16 mouse cellular contexts compared by ENCODE assay signal in genomic region chr5:5372354-5372753, GRCm38 (mm10). TPM values are rescaled to one million over a fixed set of nuclear protein-coding genes. Genes with fewer than 3 reads are reported as not detected.
A peak's percentile ranks its signal among the peaks of the same experiment; 100 is the strongest.
DNase-seq lines count a peak whose midpoint lies in the region; TF ChIP-seq lines count a peak whose summit lies in the region.
"Had no signal": no experiment of that assay in that cellular context is flagged by ENCODE, and none has a peak within 500 bp of the region (broad histone marks: within the 10 kb centered on the region; RNA-seq: fewer than 3 reads in every experiment).

No protein-coding gene starts in this region.

- intact Hi-C loops in gastrocnemius, adult 2 months (cut with DNase I): loop anchor here (10.0 kb wide), 1 partner anchor 108 kb away; no protein-coding TSS in a partner anchor

- H3K79me2 ChIP-seq in myocyte (ENCODE audit: control insufficient read depth, insufficient read depth): peaks cover 50% of the 10 kb centered on the region

- H3K27ac ChIP-seq in gastrocnemius, adult 2 months: no peak overlapping the region
- H3K27ac ChIP-seq: heart, embryonic 15.5 days; liver, embryonic 12.5 days; midbrain, embryonic 13.5 days had no signal

- peaks cover 7% of the 10 kb centered on the region for H3K36me3 ChIP-seq in myocyte (ENCODE audit: control insufficient read depth, insufficient read depth)
- H3K36me3 ChIP-seq: heart, embryonic 15.5 days; liver, embryonic 12.5 days; midbrain, embryonic 13.5 days had no signal

- H3K27me3 ChIP-seq in myocyte (ENCODE audit: control insufficient read depth, insufficient read depth, insufficient read length): no peaks in the 10 kb centered on the region
- H3K27me3 ChIP-seq: heart, embryonic 15.5 days; midbrain, embryonic 13.5 days; Patski had no signal

- peak; percentile 33 for DNase-seq in gastrocnemius, postnatal 25 days
- DNase-seq in gastrocnemius, adult 2 months: no peak
- peak; percentile 14 for DNase-seq in lung, postnatal 10 days
- no peak for DNase-seq in lung, postnatal 36 days
- peak; percentile 37 to 46 for DNase-seq in cerebellum, postnatal 36 days
- no peak for DNase-seq in adrenal gland, postnatal 4 days (ENCODE audit: low spot score in 2 of 2)
- DNase-seq in urinary bladder, postnatal 25 days (ENCODE audit: low spot score): no peak
- DNase-seq: adrenal gland, postnatal 10 days; kidney, adult 11 months; layer of hippocampus, adult 9-11 months; thymus, postnatal 36 days had no signal

- H3K4me3 ChIP-seq in gastrocnemius, adult 2 months: no peak overlapping the region
- no peak overlapping the region for H3K4me3 ChIP-seq in myocyte
- H3K4me3 ChIP-seq: heart, embryonic 15.5 days; liver, embryonic 12.5 days; midbrain, embryonic 13.5 days had no signal

- TF ChIP-seq CTCF in gastrocnemius, adult 2 months (IDR thresholded peaks at IDR 0.05): no peak

- no peak overlapping the region for H3ac ChIP-seq in myocyte (ENCODE audit: control insufficient read depth, insufficient read length)

- TF ChIP-seq POLR2A in myocyte (IDR thresholded peaks at IDR 0.05; ENCODE audit: insufficient read length, low read depth): no peak

- H3K4me2 ChIP-seq in myocyte (ENCODE audit: low read depth): no peak overlapping the region
- H3K4me2 ChIP-seq: heart, embryonic 15.5 days; liver, embryonic 12.5 days; midbrain, embryonic 13.5 days had no signal

TF ChIP-seq in myocyte, 11 proteins besides CTCF, POLR2A, EP300 and RAD21:
- TF ChIP-seq USF1 (IDR thresholded peaks at IDR 0.05; ENCODE audit: low read depth) (no peak), TCF12 (IDR thresholded peaks at IDR 0.05; ENCODE audit: insufficient read depth, poor library complexity, severe bottlenecking) (peak; percentile 43), TCF3 (IDR thresholded peaks at IDR 0.05; ENCODE audit: insufficient read length, low read depth) (peak; percentile 46), MYOG (IDR thresholded peaks at IDR 0.05; ENCODE audit: control insufficient read depth in 1 of 3, insufficient read depth in 1 of 3, insufficient read length in 2 of 3, low read depth in 2 of 3) (peak; percentile 68 to 95 (median 87)), CEBPB (IDR thresholded peaks at IDR 0.05; ENCODE audit: insufficient read depth, poor library complexity, severe bottlenecking) (no peak), MYOD1 (IDR thresholded peaks at IDR 0.05; ENCODE audit: control insufficient read depth in 1 of 3, insufficient read length in 2 of 3, low read depth in 2 of 3) (peak in 2 of 3 experiments; percentile 76 to 89)
TF ChIP-seq in myocyte: peak in this region for 4.

RNA-seq across cellular contexts. Expression of gene Cdk14, which starts 47.8 kb away (rescaled TPM):
- total RNA-seq in gastrocnemius, postnatal 25 days (2021): 1 to 10 TPM; 5.4 to 5.5 TPM
- total RNA-seq in gastrocnemius, adult 2 months (2021): 1 to 10 TPM; 2.6 to 5.3 TPM
- 11.2 TPM for polyA plus RNA-seq in myocyte (2012; fragmentation: generic; extraction: Trizol)
- total RNA-seq in adrenal gland, postnatal 4 days (2021): 10 to 100 TPM; 21.2 to 26.0 TPM

Comparison
In these comparisons a context has a peak if more than half of its experiments do, and no peak if none do; other contexts are left out.
1. DNase-seq: peak in gastrocnemius, postnatal 25 days (single experiment), lung, postnatal 10 days (single experiment) and cerebellum, postnatal 36 days (2 of 2); none in gastrocnemius, adult 2 months (single experiment), lung, postnatal 36 days (single experiment), adrenal gland, postnatal 4 days (0 of 2) and urinary bladder, postnatal 25 days (single experiment).